Mouse (Mus musculus) lung, adult 2 months (tissue): ENCODE data around the gene Kmt5c. TPM values are rescaled to one million over a fixed set of nuclear protein-coding genes. Genes with fewer than 3 reads are reported as not detected.
A peak's percentile ranks its signal among the peaks of the same experiment; 100 is the strongest.

ENCODE experiments used
- DNase-seq: peaks from one replicate; pipeline ENCODE4 v3.0.0; 2022
- H3K4me1 ChIP-seq: fragments of 200-500 bp; 2 replicates; pipeline ENCODE4 v1.6.1; 2011; ENCODE audit warnings: low read length; ENCODE audit not compliant: control insufficient read depth, insufficient read depth
- H3K4me3 ChIP-seq: fragments of 200-500 bp; replicated peaks from 2 replicates; pipeline ENCODE3; 2011; ENCODE audit warnings: low read depth, mild to moderate bottlenecking, control low read depth, low read length; ENCODE audit errors: extremely low read depth
- CTCF ChIP-seq: fragments of 200-500 bp; IDR thresholded peaks from 2 replicates; pipeline ENCODE4 v1.5.1; 2011; ENCODE audit warnings: mild to moderate bottlenecking, low read length, control low read depth; ENCODE audit not compliant: insufficient read depth
- POLR2A ChIP-seq: fragments of 200-500 bp; IDR thresholded peaks from 2 replicates; pipeline ENCODE4 v1.6.1; 2011; ENCODE audit warnings: low read depth, mild to moderate bottlenecking, control low read depth, low read length, borderline replicate concordance; ENCODE audit errors: extremely low read depth
- WGBS: fragments of 180-500 bp; shearing (Covaris S2); methylation state at CpG from one replicate; pipeline ENCODE4 v1.1.7; 2018; 5-methylcytosine and 5-hydroxymethylcytosine counted together
- polyA plus RNA-seq: library from polyadenylated mRNA; depleted of rRNA; stranded (reverse); fragments of >200 nt; gene quantifications from 2 replicates; pipeline ENCODE4 v1.2.3, GENCODE M21; 2012; rRNA removed

The Kmt5c gene
- polyA plus RNA-seq, 1 experiment, result 104 TPM

DNA sequence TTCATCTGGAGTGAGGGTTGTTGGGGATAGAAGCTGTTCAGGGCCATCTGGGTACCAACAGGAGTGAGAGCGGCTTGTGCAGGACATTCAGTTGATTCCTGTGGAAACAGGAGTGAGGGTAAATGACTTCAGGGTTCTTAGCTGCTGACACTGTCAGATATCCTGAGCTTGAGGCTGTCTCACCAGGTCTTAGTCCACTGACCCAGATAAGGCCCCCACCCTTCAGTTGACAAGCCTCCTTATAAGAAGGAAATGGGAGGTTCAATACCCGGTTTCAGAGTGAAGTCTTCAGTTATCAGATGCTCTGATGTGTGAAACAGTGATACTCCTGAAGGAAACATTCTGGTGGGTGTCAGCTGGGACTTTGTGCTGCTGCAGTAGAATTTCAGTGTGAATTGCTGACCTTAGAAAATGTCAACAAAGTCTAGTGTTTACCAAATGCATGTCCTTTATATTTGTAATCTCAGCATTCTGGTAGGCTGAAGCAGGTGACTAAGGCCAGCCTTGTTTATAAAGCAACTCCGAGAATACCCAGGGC lies 54.8 kb downstream of the Kmt5c start:
- DNase-seq, result no peak
- Histone ChIP-seq H3K4me3 (no peak overlapping the region), H3K4me1 (peaks cover 6% of the 10 kb centered on the region)
- WGBS, result 53% methylated on average over 3 of the region's 3 CpGs
- TF ChIP-seq CTCF, result no peak
- no peak for TF ChIP-seq POLR2A

DNA sequence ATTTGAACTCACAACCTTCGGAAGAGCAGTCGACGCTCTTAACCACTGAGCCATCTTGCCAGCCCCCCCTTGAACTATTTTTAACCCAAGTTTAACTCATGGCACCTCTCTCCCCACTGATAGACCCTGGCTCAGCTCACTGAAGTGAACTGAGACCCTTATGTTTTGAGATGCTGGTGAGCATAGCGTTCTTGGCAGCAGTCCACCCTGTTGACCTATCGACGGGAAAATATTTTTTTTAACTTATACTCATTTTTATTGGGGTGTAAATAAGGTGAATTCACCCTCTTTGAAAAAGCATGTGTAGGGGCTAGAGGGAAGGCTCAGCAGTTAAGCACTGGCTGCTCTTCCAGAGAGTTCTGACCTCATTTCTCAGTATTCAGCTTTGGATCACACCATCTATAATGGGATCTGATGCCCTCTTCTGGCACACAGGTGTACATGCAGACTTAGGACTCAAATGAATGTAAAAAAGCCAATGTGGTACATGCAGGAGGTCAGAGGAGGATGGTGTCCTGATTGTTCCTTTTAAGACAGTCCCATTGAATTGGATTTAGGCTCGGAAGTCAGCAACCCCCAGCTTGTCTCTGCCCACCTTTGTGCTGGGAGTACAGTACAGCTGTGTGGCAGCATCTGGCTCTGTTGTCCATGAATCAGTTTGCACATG lies 56.0 kb downstream of the Kmt5c start:
- no peak overlapping the region for H3K4me3 ChIP-seq
- DNase-seq, result no peak
- H3K4me1 ChIP-seq, result peaks cover 5% of the 10 kb centered on the region; the same call in 1 of the 2 replicates
- WGBS, result 62% methylated on average over 7 of the region's 7 CpGs
- TF ChIP-seq CTCF (peak; percentile 34; the same call in 1 of the 2 replicates), POLR2A (no peak)

Other genes with a start within 250 kb of the Kmt5c start
- gene Ppp1r12c, start 238.4 kb upstream of the Kmt5c start, polyA plus RNA-seq, result 92.3 and 108 TPM in 2 replicates
- 0.81 and 0.89 TPM in 2 replicates for gene Tnnt1, start 223.7 kb upstream of the Kmt5c start, polyA plus RNA-seq
- 428 and 438 TPM in 2 replicates for gene Tnni3, start 215.9 kb upstream of the Kmt5c start, polyA plus RNA-seq
- gene Dnaaf3, start 207.7 kb upstream of the Kmt5c start, polyA plus RNA-seq, result 16.1 and 17.8 TPM in 2 replicates
- 12.6 and 13.8 TPM in 2 replicates for gene Syt5, start 192.6 kb upstream of the Kmt5c start, polyA plus RNA-seq
- 0.08 and 0.14 TPM in 2 replicates for gene Ptprh, start 136.1 kb upstream of the Kmt5c start, polyA plus RNA-seq
- 10.1 and 14.6 TPM in 2 replicates for gene Tmem86b, start 108.7 kb upstream of the Kmt5c start, polyA plus RNA-seq
- 99.0 and 112 TPM in 2 replicates for gene Ppp6r1, start 81.1 kb upstream of the Kmt5c start, polyA plus RNA-seq
- gene Hspbp1, start 55.0 kb upstream of the Kmt5c start, polyA plus RNA-seq, result 38.8 and 39.6 TPM in 2 replicates
- 4.1 and 4.9 TPM in 2 replicates for gene Brsk1, start 49.5 kb upstream of the Kmt5c start, polyA plus RNA-seq
- 3.2 and 3.8 TPM in 2 replicates for gene Tmem150b, start 14.9 kb upstream of the Kmt5c start, polyA plus RNA-seq
- gene Cox6b2, start 13.0 kb downstream of the Kmt5c start, polyA plus RNA-seq, result 52.7 and 87.5 TPM in 2 replicates
- gene Fam71e2, start 31.2 kb downstream of the Kmt5c start, polyA plus RNA-seq, result not detected in 2 replicates
- 0.65 and 0.68 TPM in 2 replicates for gene Il11, start 42.7 kb downstream of the Kmt5c start, polyA plus RNA-seq
- gene Tmem190, start 42.8 kb downstream of the Kmt5c start, polyA plus RNA-seq, result not detected in 2 replicates
- 59.4 and 97.7 TPM in 2 replicates for gene Tmem238, start 49.5 kb downstream of the Kmt5c start, polyA plus RNA-seq
- gene Rpl28, start 52.8 kb downstream of the Kmt5c start, polyA plus RNA-seq, result 171 and 204 TPM in 2 replicates
- 135 and 210 TPM in 2 replicates for gene Ube2s, start 72.5 kb downstream of the Kmt5c start, polyA plus RNA-seq
- 2.5 and 3.4 TPM in 2 replicates for gene Shisa7, start 104.6 kb downstream of the Kmt5c start, polyA plus RNA-seq
- gene Isoc2b, start 130.1 kb downstream of the Kmt5c start, polyA plus RNA-seq, result 14.1 and 22.3 TPM in 2 replicates
- gene Isoc2a, start 137.0 kb downstream of the Kmt5c start, polyA plus RNA-seq, result 13.4 and 15.0 TPM in 2 replicates
- gene Gm36210, start 166.4 kb downstream of the Kmt5c start, polyA plus RNA-seq, result 0.15 and 0.20 TPM in 2 replicates
- gene Zfp628, start 175.1 kb downstream of the Kmt5c start, polyA plus RNA-seq, result 20.6 and 24.7 TPM in 2 replicates
- 7.1 and 7.6 TPM in 2 replicates for gene Nat14, start 181.9 kb downstream of the Kmt5c start, polyA plus RNA-seq
- 7.5 and 8.0 TPM in 2 replicates for gene Ssc5d, start 185.7 kb downstream of the Kmt5c start, polyA plus RNA-seq
- gene Sbk2, start 224.3 kb downstream of the Kmt5c start, polyA plus RNA-seq, result 5.6 and 24.2 TPM in 2 replicates
- 6.5 and 9.0 TPM in 2 replicates for gene Sbk3, start 231.1 kb downstream of the Kmt5c start, polyA plus RNA-seq